Mouse (Mus musculus): ENCODE measurements around the gene Wars. TPM values are rescaled to one million over a fixed set of nuclear protein-coding genes. Genes with fewer than 3 reads are reported as not detected.

Gene Wars
- polyA plus RNA-seq, 1 experiment from 2014 or later = 140 TPM

DNA sequence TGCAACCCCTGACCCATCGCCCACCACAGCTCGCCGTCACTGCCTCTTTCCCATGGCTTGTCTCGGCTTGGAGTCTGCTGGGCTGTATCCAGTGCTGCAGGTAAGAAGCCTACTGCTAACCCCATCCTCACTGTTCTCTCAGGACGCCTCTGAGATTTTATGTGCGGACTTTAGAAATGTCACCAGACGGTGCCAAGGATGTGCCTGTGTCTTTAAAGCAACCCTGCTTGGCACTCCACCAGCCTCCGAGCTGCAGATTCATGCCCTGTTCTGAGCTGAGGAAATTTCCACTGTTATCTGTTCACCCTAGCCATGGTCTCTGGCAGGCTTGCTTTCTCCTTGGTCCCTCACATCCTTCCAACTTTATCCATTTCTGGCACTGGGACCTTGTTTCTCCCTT, 61.1 kb downstream of the Wars start:
- ATAC-seq (replicated peaks; ENCODE audit: low FRiP score) (no peak), DNase-seq (ENCODE audit: low spot score) (no peak)
- no peaks in the 10 kb centered on the region; the same call in 1 of the 2 replicates for H3K36me3 ChIP-seq (ENCODE audit: control insufficient read depth, insufficient read depth, low read length)
- WGBS = 93% methylated on average over 8 of the region's 8 CpGs
- peaks cover 15% of the 10 kb centered on the region; the same call in 1 of the 2 replicates for H3K4me1 ChIP-seq (replicated peaks; ENCODE audit: control insufficient read depth, insufficient read depth, low read length)
- no peak overlapping the region for H3K4me2 ChIP-seq (ENCODE audit: low read depth, low read length, severe bottlenecking)
- no peak overlapping the region for H3K4me3 ChIP-seq (ENCODE audit: low read depth, low read length)
- no peaks in the 10 kb centered on the region for H3K27me3 ChIP-seq (ENCODE audit: control insufficient read depth, insufficient read depth, low read length)
- H3K9ac ChIP-seq (ENCODE audit: low read length) = no peak overlapping the region
- no peaks in the 10 kb centered on the region for H3K9me3 ChIP-seq (ENCODE audit: control insufficient read depth, low read length)
- H3K27ac ChIP-seq (ENCODE audit: low read depth, low read length) = no peak overlapping the region

- no peak for ATAC-seq (replicated peaks; ENCODE audit: low FRiP score)
- Histone ChIP-seq H3K4me2 (ENCODE audit: low read depth, low read length, severe bottlenecking) (no peak overlapping the region), H3K27me3 (ENCODE audit: control insufficient read depth, insufficient read depth, low read length) (no peaks in the 10 kb centered on the region), H3K4me3 (ENCODE audit: low read depth, low read length) (no peak overlapping the region), H3K27ac (ENCODE audit: low read depth, low read length) (no peak overlapping the region), H3K36me3 (ENCODE audit: control insufficient read depth, insufficient read depth, low read length) (no peaks in the 10 kb centered on the region; the same call in 1 of the 2 replicates), H3K9me3 (ENCODE audit: control insufficient read depth, low read length) (no peaks in the 10 kb centered on the region), H3K9ac (ENCODE audit: low read length) (no peak overlapping the region), H3K4me1 (replicated peaks; ENCODE audit: control insufficient read depth, insufficient read depth, low read length) (peaks cover 8% of the 10 kb centered on the region; the same call in 1 of the 2 replicates)
- peak; percentile 47 for DNase-seq (ENCODE audit: low spot score)
- WGBS = 66% methylated on average over 9 of the region's 9 CpGs
Measured at GRCm38 (mm10) chr12:108831966-108832643, 61.9 kb downstream of the Wars start.

DNA sequence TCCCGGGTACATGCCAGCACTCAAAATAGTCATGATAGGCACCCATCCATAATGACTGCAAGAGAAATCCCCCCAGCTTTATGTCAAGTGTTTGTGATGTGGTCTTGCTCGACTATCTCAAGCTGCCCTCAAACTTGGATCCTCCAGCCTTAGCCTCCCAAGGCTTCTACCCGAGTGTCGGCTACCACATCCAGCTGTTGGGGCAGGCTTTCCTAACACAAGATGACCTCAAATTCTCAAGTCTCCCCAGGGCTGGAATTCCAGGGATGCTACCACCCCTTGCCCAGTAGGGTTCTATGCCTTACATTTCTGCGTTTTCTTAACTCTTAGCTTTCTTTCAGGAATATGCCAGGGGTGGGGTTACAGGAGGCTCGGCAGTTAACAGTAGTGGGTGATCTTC, 63.6 kb downstream of the Wars start:
- peaks cover 4% of the 10 kb centered on the region; the same call in 1 of the 2 replicates for H3K4me1 ChIP-seq (replicated peaks; ENCODE audit: control insufficient read depth, insufficient read depth, low read length)
- H3K27ac ChIP-seq (ENCODE audit: low read depth, low read length) = no peak overlapping the region
- no peaks in the 10 kb centered on the region; the same call in 1 of the 2 replicates for H3K36me3 ChIP-seq (ENCODE audit: control insufficient read depth, insufficient read depth, low read length)
- ATAC-seq (replicated peaks; ENCODE audit: low FRiP score) = no peak
- no peaks in the 10 kb centered on the region for H3K27me3 ChIP-seq (ENCODE audit: control insufficient read depth, insufficient read depth, low read length)
- H3K4me3 ChIP-seq (ENCODE audit: low read depth, low read length) = no peak overlapping the region
- peak; percentile 38 for DNase-seq (ENCODE audit: low spot score)
- no peak overlapping the region for H3K4me2 ChIP-seq (ENCODE audit: low read depth, low read length, severe bottlenecking)
- 89% methylated on average over 6 of the region's 6 CpGs for WGBS
- no peak overlapping the region for H3K9ac ChIP-seq (ENCODE audit: low read length)
- no peaks in the 10 kb centered on the region for H3K9me3 ChIP-seq (ENCODE audit: control insufficient read depth, low read length)

DNA sequence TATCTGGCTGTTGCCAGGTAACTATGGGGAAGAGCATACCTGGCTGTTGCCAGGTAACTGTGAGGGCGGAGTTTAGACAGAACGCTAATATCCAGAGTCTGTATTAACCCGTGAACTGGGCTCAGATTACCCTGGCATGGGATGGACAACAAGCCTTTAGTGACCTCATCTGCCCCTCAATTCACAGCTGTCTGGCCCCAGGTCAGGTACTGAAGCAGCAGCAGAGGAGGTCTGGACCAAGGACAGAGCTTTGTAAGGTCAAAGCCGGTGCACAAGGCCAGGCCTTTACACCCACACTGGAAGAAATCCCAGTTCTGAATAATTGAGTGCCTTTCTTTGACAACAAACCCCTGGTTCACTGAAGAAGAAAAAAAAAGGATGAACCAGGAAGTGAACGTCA, 64.3 kb downstream of the Wars start:
- WGBS = 85% methylated on average over 5 of the region's 5 CpGs
- Histone ChIP-seq H3K27ac (ENCODE audit: low read depth, low read length) (no peak overlapping the region), H3K9ac (ENCODE audit: low read length) (no peak overlapping the region), H3K27me3 (ENCODE audit: control insufficient read depth, insufficient read depth, low read length) (no peaks in the 10 kb centered on the region), H3K36me3 (ENCODE audit: control insufficient read depth, insufficient read depth, low read length) (no peaks in the 10 kb centered on the region; the same call in 1 of the 2 replicates), H3K4me3 (ENCODE audit: low read depth, low read length) (no peak overlapping the region), H3K9me3 (ENCODE audit: control insufficient read depth, low read length) (no peaks in the 10 kb centered on the region), H3K4me2 (ENCODE audit: low read depth, low read length, severe bottlenecking) (no peak overlapping the region), H3K4me1 (replicated peaks; ENCODE audit: control insufficient read depth, insufficient read depth, low read length) (no peaks in the 10 kb centered on the region; the same call in 1 of the 2 replicates)
- DNase-seq (ENCODE audit: low spot score) (peak; percentile 30), ATAC-seq (replicated peaks; ENCODE audit: low FRiP score) (no peak)

GRCm38 (mm10) chr12:108827641-108828040, 66.3 kb downstream of the Wars start:
- ATAC-seq (replicated peaks; ENCODE audit: low FRiP score) (no peak), DNase-seq (ENCODE audit: low spot score) (peak; percentile 31)
- H3K9ac ChIP-seq (ENCODE audit: low read length) = no peak overlapping the region
- 97% methylated on average over 6 of the region's 6 CpGs for WGBS
- H3K27me3 ChIP-seq (ENCODE audit: control insufficient read depth, insufficient read depth, low read length) = no peaks in the 10 kb centered on the region
- no peaks in the 10 kb centered on the region; the same call in 1 of the 2 replicates for H3K36me3 ChIP-seq (ENCODE audit: control insufficient read depth, insufficient read depth, low read length)
- H3K4me2 ChIP-seq (ENCODE audit: low read depth, low read length, severe bottlenecking) = no peak overlapping the region
- no peaks in the 10 kb centered on the region for H3K9me3 ChIP-seq (ENCODE audit: control insufficient read depth, low read length)
- H3K4me3 ChIP-seq (ENCODE audit: low read depth, low read length) = no peak overlapping the region
- H3K4me1 ChIP-seq (replicated peaks; ENCODE audit: control insufficient read depth, insufficient read depth, low read length) = no peaks in the 10 kb centered on the region
- H3K27ac ChIP-seq (ENCODE audit: low read depth, low read length) = no peak overlapping the region

GRCm38 (mm10) chr12:108826958-108827535, 66.9 kb downstream of the Wars start:
- DNase-seq (ENCODE audit: low spot score) (peak; percentile 42), ATAC-seq (replicated peaks; ENCODE audit: low FRiP score) (no peak)
- Histone ChIP-seq H3K27me3 (ENCODE audit: control insufficient read depth, insufficient read depth, low read length) (no peaks in the 10 kb centered on the region), H3K9ac (ENCODE audit: low read length) (no peak overlapping the region), H3K27ac (ENCODE audit: low read depth, low read length) (no peak overlapping the region), H3K4me3 (ENCODE audit: low read depth, low read length) (no peak overlapping the region), H3K9me3 (ENCODE audit: control insufficient read depth, low read length) (no peaks in the 10 kb centered on the region), H3K36me3 (ENCODE audit: control insufficient read depth, insufficient read depth, low read length) (no peaks in the 10 kb centered on the region; the same call in 1 of the 2 replicates), H3K4me2 (ENCODE audit: low read depth, low read length, severe bottlenecking) (no peak overlapping the region), H3K4me1 (replicated peaks; ENCODE audit: control insufficient read depth, insufficient read depth, low read length) (no peaks in the 10 kb centered on the region)
- WGBS = 94% methylated on average over 28 of the region's 28 CpGs

- Histone ChIP-seq H3K27ac (ENCODE audit: low read depth, low read length) (no peak overlapping the region), H3K36me3 (ENCODE audit: control insufficient read depth, insufficient read depth, low read length) (no peaks in the 10 kb centered on the region; the same call in 1 of the 2 replicates), H3K4me2 (ENCODE audit: low read depth, low read length, severe bottlenecking) (no peak overlapping the region), H3K9ac (ENCODE audit: low read length) (no peak overlapping the region), H3K9me3 (ENCODE audit: control insufficient read depth, low read length) (no peaks in the 10 kb centered on the region), H3K27me3 (ENCODE audit: control insufficient read depth, insufficient read depth, low read length) (no peaks in the 10 kb centered on the region), H3K4me1 (replicated peaks; ENCODE audit: control insufficient read depth, insufficient read depth, low read length) (no peaks in the 10 kb centered on the region), H3K4me3 (ENCODE audit: low read depth, low read length) (no peak overlapping the region)
- 95% methylated on average over 19 of the region's 19 CpGs for WGBS
- ATAC-seq (replicated peaks; ENCODE audit: low FRiP score) = no peak
- peak; percentile 44 for DNase-seq (ENCODE audit: low spot score)
Measured at GRCm38 (mm10) chr12:108826282-108826957, 67.6 kb downstream of the Wars start.

DNA sequence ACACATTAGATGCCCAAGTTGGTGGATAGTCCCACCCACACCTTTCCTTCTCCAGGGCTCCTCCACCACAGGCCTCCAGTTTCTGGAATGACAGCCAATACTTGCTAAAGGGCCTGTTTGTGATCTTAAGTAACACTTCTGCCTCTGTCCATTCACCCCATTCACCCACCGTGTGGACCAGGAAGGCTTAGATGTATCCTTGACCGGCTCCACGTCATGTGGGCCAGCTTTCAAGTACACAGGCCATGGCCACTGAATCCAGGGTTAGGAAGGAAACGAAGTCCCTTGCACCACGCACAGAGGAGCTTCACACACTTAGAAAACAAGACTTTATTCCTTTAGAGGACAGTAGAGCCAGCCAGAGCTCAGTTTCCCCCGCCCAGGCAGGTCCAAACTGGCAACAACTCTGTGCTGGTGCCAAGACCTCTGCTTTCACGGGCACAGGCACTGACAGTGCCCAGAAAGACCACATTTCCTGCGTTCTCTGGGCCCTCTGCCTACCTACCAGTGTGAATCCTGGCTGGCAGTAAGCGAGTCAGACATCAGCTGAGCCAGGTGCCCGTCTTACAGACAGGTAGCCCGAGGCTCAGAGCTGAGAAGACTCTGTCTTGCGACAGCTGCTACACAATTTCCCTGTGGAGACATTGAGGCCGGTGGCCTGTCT, 68.3 kb downstream of the Wars start:
- no peaks in the 10 kb centered on the region for H3K27me3 ChIP-seq (ENCODE audit: control insufficient read depth, insufficient read depth, low read length)
- H3K4me1 ChIP-seq (replicated peaks; ENCODE audit: control insufficient read depth, insufficient read depth, low read length) = no peaks in the 10 kb centered on the region
- no peaks in the 10 kb centered on the region for H3K9me3 ChIP-seq (ENCODE audit: control insufficient read depth, low read length)
- ATAC-seq (replicated peaks; ENCODE audit: low FRiP score) = no peak
- no peak overlapping the region for H3K4me3 ChIP-seq (ENCODE audit: low read depth, low read length)
- H3K36me3 ChIP-seq (ENCODE audit: control insufficient read depth, insufficient read depth, low read length) = no peaks in the 10 kb centered on the region; the same call in 1 of the 2 replicates
- H3K4me2 ChIP-seq (ENCODE audit: low read depth, low read length, severe bottlenecking) = no peak overlapping the region
- DNase-seq (ENCODE audit: low spot score) = peak; percentile 43
- WGBS = 92% methylated on average over 13 of the region's 13 CpGs
- no peak overlapping the region for H3K9ac ChIP-seq (ENCODE audit: low read length)
- H3K27ac ChIP-seq (ENCODE audit: low read depth, low read length) = no peak overlapping the region
